Mouse (Mus musculus): ENCODE measurements around the gene Arid1a. TPM values are rescaled to one million over a fixed set of nuclear protein-coding genes. Genes with fewer than 3 reads are reported as not detected.

Arid1a gene
- polyA plus RNA-seq (2015; fragmentation: Nextera tagmentation; extraction: Ambion mirVana): 10.4 and 12.1 TPM in 2 replicates

DNA sequence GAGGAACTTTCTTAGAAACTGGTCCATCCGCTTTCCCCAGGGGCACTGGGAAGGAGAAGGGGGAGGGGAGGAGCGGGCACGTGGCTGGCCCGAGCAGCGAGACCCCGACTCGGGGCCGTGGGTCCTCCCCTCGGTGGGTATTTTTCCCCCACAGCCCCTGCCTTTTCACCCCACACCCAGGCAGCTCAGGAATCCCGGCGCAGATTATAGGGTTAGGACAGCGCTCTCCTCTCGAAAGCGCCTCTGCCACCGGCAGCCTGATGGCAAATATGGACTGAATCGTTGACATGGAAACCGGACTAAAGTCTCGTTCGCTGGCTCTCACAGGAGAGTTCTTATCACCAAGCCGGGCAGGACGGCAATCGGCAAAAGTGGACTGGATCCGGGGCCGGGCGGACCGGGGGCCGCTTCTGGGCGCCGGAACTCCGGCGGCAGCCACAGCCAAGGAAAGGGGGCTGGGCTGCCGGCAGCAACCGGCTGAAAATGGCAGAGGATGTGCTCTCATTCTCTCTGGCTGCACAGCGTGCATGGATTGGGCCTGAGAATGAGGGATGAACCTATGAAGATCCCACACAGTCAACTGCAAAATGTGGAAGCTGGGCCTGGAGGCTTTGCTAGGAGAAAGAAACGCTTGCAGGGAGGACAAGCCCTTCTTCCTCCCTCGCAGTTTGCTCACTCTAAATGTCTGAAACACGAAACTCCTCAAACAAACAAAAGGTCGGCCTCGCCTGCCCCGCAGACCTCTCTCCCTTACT is at the start of gene Arid1a:
Gene Arid1a (minus strand): TSS at position 256 of the 755 bp plus-strand sequence.
- Histone ChIP-seq H3K36me3 (ENCODE audit: control insufficient read depth, insufficient read depth) (no peaks in the 10 kb centered on the region), H3K4me3 (ENCODE audit: low read depth, low read length) (peak within 1 kb of the TSS; percentile 61), H3K27ac (ENCODE audit: low read depth, low read length) (peak within 1 kb of the TSS; percentile 99), H3K27me3 (replicated peaks; ENCODE audit: control insufficient read depth, insufficient read depth, low read length) (no peaks in the 10 kb centered on the region), H3K4me1 (replicated peaks; ENCODE audit: control insufficient read depth, insufficient read depth, low read length) (0 out of 2 replicates have a peak, but pooled peaks cover 5% of the 10 kb centered on the region), H3K9ac (ENCODE audit: low read depth, low read length) (peak within 1 kb of the TSS; percentile 86), H3K9me3 (ENCODE audit: control insufficient read depth) (no peaks in the 10 kb centered on the region), H3K4me2 (replicated peaks; ENCODE audit: low read depth) (peak within 1 kb of the TSS; percentile 84)
- TF ChIP-seq CTCF (IDR thresholded peaks at IDR 0.05; ENCODE audit: low read depth): no peak
- peak; percentile 56 for ATAC-seq
- WGBS: under 1% methylated on average over 40 of the region's 40 CpGs

DNA sequence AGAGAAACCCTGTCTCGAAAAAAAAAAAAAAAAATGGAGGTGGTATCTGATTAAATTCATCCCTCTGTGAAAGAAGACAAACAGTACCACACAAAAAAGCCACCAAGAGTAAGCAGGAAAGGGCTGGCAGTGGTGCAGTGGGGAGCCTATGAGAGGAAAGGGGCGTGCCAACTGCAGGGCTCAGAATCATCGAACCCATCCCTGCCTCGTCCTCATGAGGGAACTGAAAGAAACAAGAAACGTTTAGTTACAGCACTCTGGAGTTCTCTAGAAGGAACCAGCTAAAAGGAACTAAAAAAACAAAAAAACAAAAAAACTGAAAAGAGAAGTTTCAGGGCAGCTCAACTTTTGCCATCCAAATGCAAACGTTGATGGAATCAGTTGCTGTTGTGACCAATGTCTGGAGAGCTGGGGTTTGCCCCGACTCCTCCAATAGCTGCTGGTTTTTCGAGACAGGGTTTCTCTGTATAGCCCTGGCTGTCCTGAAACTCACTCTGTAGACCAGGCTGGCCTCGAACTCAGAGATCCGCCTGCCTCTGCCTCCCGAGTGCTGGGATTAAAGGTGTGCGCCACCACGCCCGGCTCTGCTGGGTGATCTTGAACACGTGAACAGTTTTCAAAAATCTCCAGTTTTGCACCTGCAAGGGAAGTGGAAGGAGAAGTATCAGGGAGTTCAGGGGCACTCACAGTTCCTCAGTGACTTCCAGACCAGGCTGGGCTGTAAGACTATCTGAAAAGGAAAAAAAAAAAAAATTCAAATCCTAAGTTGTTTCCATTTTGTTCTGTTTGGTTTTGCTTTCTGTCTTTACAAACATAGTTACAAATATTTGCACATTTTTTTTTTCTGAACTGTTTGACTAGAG is 48.1 kb upstream of the Arid1a start:
- TF ChIP-seq CTCF (IDR thresholded peaks at IDR 0.05; ENCODE audit: low read depth): no peak
- Histone ChIP-seq H3K4me2 (replicated peaks; ENCODE audit: low read depth) (no peak overlapping the region), H3K9me3 (ENCODE audit: control insufficient read depth) (no peaks in the 10 kb centered on the region), H3K9ac (ENCODE audit: low read depth, low read length) (no peak overlapping the region), H3K27me3 (replicated peaks; ENCODE audit: control insufficient read depth, insufficient read depth, low read length) (no peaks in the 10 kb centered on the region), H3K4me1 (replicated peaks; ENCODE audit: control insufficient read depth, insufficient read depth, low read length) (no peaks in the 10 kb centered on the region), H3K27ac (ENCODE audit: low read depth, low read length) (no peak overlapping the region), H3K36me3 (ENCODE audit: control insufficient read depth, insufficient read depth) (no peaks in the 10 kb centered on the region), H3K4me3 (ENCODE audit: low read depth, low read length) (no peak overlapping the region)
- no peak for ATAC-seq
- WGBS: 71% methylated on average over 15 of the region's 15 CpGs

GRCm38 (mm10) chr4:133800589-133800988 is 44.0 kb upstream of the Arid1a start:
- Histone ChIP-seq H3K9me3 (ENCODE audit: control insufficient read depth) (no peaks in the 10 kb centered on the region), H3K36me3 (ENCODE audit: control insufficient read depth, insufficient read depth) (no peaks in the 10 kb centered on the region), H3K4me3 (ENCODE audit: low read depth, low read length) (no peak overlapping the region), H3K9ac (ENCODE audit: low read depth, low read length) (no peak overlapping the region), H3K27ac (ENCODE audit: low read depth, low read length) (no peak overlapping the region), H3K4me2 (replicated peaks; ENCODE audit: low read depth) (no peak overlapping the region), H3K27me3 (replicated peaks; ENCODE audit: control insufficient read depth, insufficient read depth, low read length) (no peaks in the 10 kb centered on the region), H3K4me1 (replicated peaks; ENCODE audit: control insufficient read depth, insufficient read depth, low read length) (no peaks in the 10 kb centered on the region)
- WGBS: 25% methylated on average over 6 of the region's 6 CpGs
- ATAC-seq: no peak
- TF ChIP-seq CTCF (IDR thresholded peaks at IDR 0.05; ENCODE audit: low read depth): no peak

DNA sequence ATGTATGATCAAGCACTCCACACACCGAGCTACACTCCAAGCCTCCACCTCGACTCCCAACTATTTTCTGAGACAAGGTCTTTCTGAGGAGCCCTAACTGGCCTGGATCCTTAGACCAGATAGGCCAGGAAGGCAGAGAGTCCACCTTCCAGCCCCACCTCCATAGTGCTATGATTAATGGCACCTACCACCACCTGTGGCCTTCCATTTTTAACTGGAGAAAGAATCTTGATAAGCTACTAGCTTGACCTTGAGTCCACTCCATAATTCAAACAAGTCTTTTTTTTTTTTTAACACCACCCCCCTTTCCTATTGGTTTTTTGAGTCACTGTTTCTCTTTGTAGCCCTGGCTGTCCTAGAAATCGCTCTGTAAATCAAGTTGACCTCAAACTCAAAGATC is 36.7 kb upstream of the Arid1a start:
- no peaks in the 10 kb centered on the region for H3K9me3 ChIP-seq (ENCODE audit: control insufficient read depth)
- no peaks in the 10 kb centered on the region for H3K4me1 ChIP-seq (replicated peaks; ENCODE audit: control insufficient read depth, insufficient read depth, low read length)
- H3K36me3 ChIP-seq (ENCODE audit: control insufficient read depth, insufficient read depth): no peaks in the 10 kb centered on the region
- no peak overlapping the region for H3K4me2 ChIP-seq (replicated peaks; ENCODE audit: low read depth)
- H3K27me3 ChIP-seq (replicated peaks; ENCODE audit: control insufficient read depth, insufficient read depth, low read length): no peaks in the 10 kb centered on the region
- no peak overlapping the region for H3K4me3 ChIP-seq (ENCODE audit: low read depth, low read length)
- no peak overlapping the region for H3K9ac ChIP-seq (ENCODE audit: low read depth, low read length)
- no peak for TF ChIP-seq CTCF (IDR thresholded peaks at IDR 0.05; ENCODE audit: low read depth)
- H3K27ac ChIP-seq (ENCODE audit: low read depth, low read length): no peak overlapping the region
- ATAC-seq: no peak
- WGBS: 70% methylated on average over 3 of the region's 3 CpGs

- H3K4me3 ChIP-seq (ENCODE audit: low read depth, low read length): no peak overlapping the region
- WGBS: 71% methylated on average over 21 of the region's 21 CpGs
- H3K36me3 ChIP-seq (ENCODE audit: control insufficient read depth, insufficient read depth): no peaks in the 10 kb centered on the region
- H3K4me1 ChIP-seq (replicated peaks; ENCODE audit: control insufficient read depth, insufficient read depth, low read length): no peaks in the 10 kb centered on the region
- no peak overlapping the region for H3K27ac ChIP-seq (ENCODE audit: low read depth, low read length)
- H3K9me3 ChIP-seq (ENCODE audit: control insufficient read depth): no peaks in the 10 kb centered on the region
- peak; percentile 77 for TF ChIP-seq CTCF (IDR thresholded peaks at IDR 0.05; ENCODE audit: low read depth)
- H3K4me2 ChIP-seq (replicated peaks; ENCODE audit: low read depth): no peak overlapping the region
- no peak overlapping the region for H3K9ac ChIP-seq (ENCODE audit: low read depth, low read length)
- H3K27me3 ChIP-seq (replicated peaks; ENCODE audit: control insufficient read depth, insufficient read depth, low read length): no peaks in the 10 kb centered on the region
- ATAC-seq: peak; percentile 33; the same call in 1 of the 2 replicates
Measured at GRCm38 (mm10) chr4:133774570-133775554, 18.3 kb upstream of the Arid1a start.
